Mouse (Mus musculus): ENCODE measurements around the gene Twf1. TPM values are rescaled to one million over a fixed set of nuclear protein-coding genes. Genes with fewer than 3 reads are reported as not detected.
A peak's percentile ranks its signal among the peaks of the same experiment; 100 is the strongest.

Gene Twf1
- total RNA-seq, 2 experiments from 2014 or later: 35.4 to 45.2 TPM

- DNase-seq: no peak
- intact Hi-C loops (cut with DNase I): no loop called here
These were observed 15.0 kb downstream of the Twf1 start for GRCm38 (mm10) chr15:94574566-94575268.

- intact Hi-C loops (cut with DNase I): no loop called here
- no peak for DNase-seq
These were observed 16.9 kb downstream of the Twf1 start for GRCm38 (mm10) chr15:94572746-94573145.

- no peak for DNase-seq
- intact Hi-C loops (cut with DNase I): no loop called here
These were observed 18.2 kb downstream of the Twf1 start for GRCm38 (mm10) chr15:94571501-94571900.

- DNase-seq: no peak
- intact Hi-C loops (cut with DNase I): no loop called here
These were observed 21.1 kb downstream of the Twf1 start for GRCm38 (mm10) chr15:94568496-94569182.

- intact Hi-C loops (cut with DNase I): no loop called here
- DNase-seq: no peak
These were observed 23.8 kb downstream of the Twf1 start for GRCm38 (mm10) chr15:94565854-94566253.

- no peak for DNase-seq
- intact Hi-C loops (cut with DNase I): no loop called here
These were observed 24.8 kb downstream of the Twf1 start for GRCm38 (mm10) chr15:94564909-94565308.

- intact Hi-C loops (cut with DNase I): no loop called here
- DNase-seq: no peak
These were observed 30.6 kb downstream of the Twf1 start for GRCm38 (mm10) chr15:94558895-94559656.

- intact Hi-C loops (cut with DNase I): loop anchor here (1.0 kb wide), 3 partner anchors 44 to 1017 kb away; no protein-coding TSS in a partner anchor
- peak; percentile 85 to 93 for DNase-seq
These were observed 32.2 kb downstream of the Twf1 start for GRCm38 (mm10) chr15:94557442-94557841.

- intact Hi-C loops (cut with DNase I): no loop called here
- no peak for DNase-seq
These were observed 36.2 kb downstream of the Twf1 start for GRCm38 (mm10) chr15:94553536-94553935.

- intact Hi-C loops (cut with DNase I): no loop called here
- DNase-seq: no peak
These were observed 44.8 kb downstream of the Twf1 start for GRCm38 (mm10) chr15:94544844-94545243.

- intact Hi-C loops (cut with DNase I): no loop called here
- DNase-seq: no peak
These were observed 45.5 kb downstream of the Twf1 start for GRCm38 (mm10) chr15:94544052-94544636.

GRCm38 (mm10) chr15:94543409-94544051 lies 46.2 kb downstream of the Twf1 start, which contains the start of the genes Pus7l and Irak4:
TSS of gene Pus7l (minus strand) at chr15:94543547.
TSS of gene Irak4 (plus strand) at chr15:94543643.
- intact Hi-C loops (cut with DNase I): no loop called here
- peak; percentile 95 for DNase-seq

GRCm38 (mm10) chr15:94542567-94543408 lies 46.9 kb downstream of the Twf1 start:
- no peak for DNase-seq
- intact Hi-C loops (cut with DNase I): no loop called here

- intact Hi-C loops (cut with DNase I): no loop called here
- no peak for DNase-seq
These were observed 50.4 kb downstream of the Twf1 start for GRCm38 (mm10) chr15:94539296-94539695.

- DNase-seq: no peak
- intact Hi-C loops (cut with DNase I): no loop called here
These were observed 54.2 kb downstream of the Twf1 start for GRCm38 (mm10) chr15:94535521-94535920.

GRCm38 (mm10) chr15:94532956-94533355 lies 56.7 kb downstream of the Twf1 start:
- DNase-seq: no peak
- intact Hi-C loops (cut with DNase I): no loop called here

- DNase-seq: no peak
- intact Hi-C loops (cut with DNase I): no loop called here
These were observed 57.4 kb downstream of the Twf1 start for GRCm38 (mm10) chr15:94532306-94532705.

- intact Hi-C loops (cut with DNase I): no loop called here
- no peak for DNase-seq
These were observed 59.2 kb downstream of the Twf1 start for GRCm38 (mm10) chr15:94530519-94530918.
